Mouse (Mus musculus) limb, embryonic 10.5 days (tissue): ENCODE measurements at regions not wholly inside any gene's neighbourhood (a gene's known extent, or its start where the extent isn't known, plus 50 kb on each side); places are given as distances from the start of the nearest gene placed in this dataset.

ENCODE experiments used
- DNase-seq: peaks from one replicate; pipeline ENCODE4 v3.0.0-alpha.2; 2017; ENCODE audit warnings: low spot score
- H3K27ac ChIP-seq: fragments of 300-500 bp; sonication (generic); 2 replicates; pipeline ENCODE4 v1.5.1; 2016; ENCODE audit warnings: mild to moderate bottlenecking
- H3K27me3 ChIP-seq: fragments of 300-500 bp; sonication (generic); 2 replicates; pipeline ENCODE4 v1.6.1; 2016; ENCODE audit warnings: low read depth, mild to moderate bottlenecking; ENCODE audit not compliant: poor library complexity, severe bottlenecking
- H3K36me3 ChIP-seq: fragments of 300-500 bp; sonication (generic); 2 replicates; pipeline ENCODE4 v1.6.1; 2016; ENCODE audit warnings: mild to moderate bottlenecking, moderate library complexity
- H3K4me1 ChIP-seq: fragments of 300-500 bp; sonication (generic); 2 replicates; pipeline ENCODE4 v1.6.1; 2016
- H3K4me3 ChIP-seq: fragments of 300-500 bp; sonication (generic); 2 replicates; pipeline ENCODE4 v1.5.1; 2016; ENCODE audit warnings: mild to moderate bottlenecking, moderate library complexity
- H3K9me3 ChIP-seq: fragments of 300-500 bp; sonication (generic); replicated peaks from 2 replicates; pipeline ENCODE4 v1.6.1; 2016; ENCODE audit warnings: mild to moderate bottlenecking
- WGBS: fragments of 180-500 bp; shearing (Covaris S2); methylation state at CpG from one replicate; pipeline ENCODE4 v1.1.7; 2016; 5-methylcytosine and 5-hydroxymethylcytosine counted together

DNA sequence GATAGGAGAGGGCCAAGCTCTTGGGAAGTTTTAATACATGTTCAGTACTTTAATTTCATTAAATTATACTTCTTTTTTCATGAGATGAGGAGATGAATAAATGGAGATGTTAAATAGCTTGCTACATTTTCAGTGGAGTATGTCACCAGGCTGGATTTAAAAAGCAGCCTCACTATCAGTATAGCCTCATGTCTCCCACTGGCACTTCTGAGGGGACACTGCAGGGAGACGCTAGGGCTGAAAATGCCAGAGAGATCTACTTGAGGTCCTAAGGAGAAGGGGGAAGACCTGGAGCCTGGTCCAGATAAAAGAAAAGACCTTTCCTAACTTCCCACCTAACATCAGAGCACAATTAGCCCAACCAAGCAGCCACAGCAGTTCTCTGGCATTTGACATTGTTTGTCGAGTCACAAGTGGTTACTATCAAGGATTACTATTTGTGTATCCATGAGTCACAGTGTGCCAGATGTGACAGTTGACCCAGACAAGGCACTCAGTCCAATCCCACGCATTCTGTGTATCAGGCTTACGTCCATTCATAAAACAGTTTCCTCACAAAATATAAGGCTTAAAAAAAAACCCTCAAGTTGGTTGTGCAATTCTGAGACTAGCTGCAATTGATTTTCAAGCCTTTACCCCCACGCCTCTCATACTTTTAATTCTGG is 703.8 kb downstream of the Inhba start:
- no peak overlapping the region for H3K27ac ChIP-seq
- H3K36me3 ChIP-seq = no peaks in the 10 kb centered on the region
- no peaks in the 10 kb centered on the region for H3K9me3 ChIP-seq
- H3K4me3 ChIP-seq = no peak overlapping the region
- WGBS = 82% methylated on average over 5 of the region's 5 CpGs
- H3K4me1 ChIP-seq = no peaks in the 10 kb centered on the region; the same call in 1 of the 2 replicates
- H3K27me3 ChIP-seq = no peaks in the 10 kb centered on the region
- no peak for DNase-seq

DNA sequence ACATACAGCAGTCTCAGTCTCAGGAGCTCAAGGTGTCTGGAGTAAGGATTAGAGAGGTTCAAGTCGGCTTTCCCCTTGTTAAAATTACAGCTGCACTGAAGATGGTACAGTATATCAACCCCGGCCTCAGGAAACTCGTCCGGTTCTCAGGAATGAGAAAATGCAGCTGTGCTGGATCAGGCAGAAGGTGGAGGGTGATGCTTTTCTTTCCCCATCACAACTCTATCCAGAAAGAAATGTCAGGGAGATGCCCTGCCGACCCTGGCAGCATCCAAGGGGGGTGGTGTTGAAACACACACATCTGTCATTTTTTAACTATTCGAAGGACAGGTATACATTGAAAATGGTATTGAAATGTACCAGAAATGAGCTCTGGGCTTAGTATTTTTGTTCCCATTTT is 704.7 kb downstream of the Inhba start:
- H3K9me3 ChIP-seq = no peaks in the 10 kb centered on the region
- no peaks in the 10 kb centered on the region for H3K36me3 ChIP-seq
- DNase-seq = no peak
- H3K4me3 ChIP-seq = no peak overlapping the region
- no peaks in the 10 kb centered on the region; the same call in 1 of the 2 replicates for H3K4me1 ChIP-seq
- H3K27ac ChIP-seq = no peak overlapping the region
- 68% methylated on average over 6 of the region's 6 CpGs for WGBS
- H3K27me3 ChIP-seq = no peaks in the 10 kb centered on the region

GRCm38 (mm10) chr13:16716796-16717749 is 705.4 kb downstream of the Inhba start:
- H3K27me3 ChIP-seq = no peaks in the 10 kb centered on the region
- H3K27ac ChIP-seq = no peak overlapping the region
- no peaks in the 10 kb centered on the region; the same call in 1 of the 2 replicates for H3K4me1 ChIP-seq
- no peak for DNase-seq
- no peaks in the 10 kb centered on the region for H3K36me3 ChIP-seq
- 87% methylated on average over 5 of the region's 5 CpGs for WGBS
- H3K9me3 ChIP-seq = no peaks in the 10 kb centered on the region
- H3K4me3 ChIP-seq = no peak overlapping the region

DNA sequence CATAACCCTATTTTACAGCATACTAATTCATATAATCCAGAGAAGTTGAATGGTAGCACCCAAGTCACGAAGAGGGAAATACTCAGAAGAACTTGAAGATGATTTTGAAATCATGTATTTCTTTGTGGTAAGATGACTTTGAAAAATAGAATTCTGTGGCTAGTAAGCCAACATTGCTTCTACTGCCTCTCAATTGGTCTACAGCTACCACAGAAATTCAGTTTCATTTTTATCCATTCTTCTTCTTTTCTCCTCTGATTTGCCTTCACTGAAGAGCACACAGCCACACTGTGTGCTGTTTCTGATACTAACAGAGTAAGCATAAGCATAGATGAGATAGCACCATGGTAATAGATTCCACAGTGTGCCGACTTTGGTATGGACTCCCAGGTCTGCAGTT is 708.4 kb downstream of the Inhba start:
- Histone ChIP-seq H3K27me3 (no peaks in the 10 kb centered on the region), H3K9me3 (no peaks in the 10 kb centered on the region), H3K36me3 (no peaks in the 10 kb centered on the region), H3K4me1 (no peaks in the 10 kb centered on the region; the same call in 1 of the 2 replicates), H3K4me3 (no peak overlapping the region), H3K27ac (no peak overlapping the region)
- WGBS = 88% methylated on average over 2 of the region's 2 CpGs
- no peak for DNase-seq

DNA sequence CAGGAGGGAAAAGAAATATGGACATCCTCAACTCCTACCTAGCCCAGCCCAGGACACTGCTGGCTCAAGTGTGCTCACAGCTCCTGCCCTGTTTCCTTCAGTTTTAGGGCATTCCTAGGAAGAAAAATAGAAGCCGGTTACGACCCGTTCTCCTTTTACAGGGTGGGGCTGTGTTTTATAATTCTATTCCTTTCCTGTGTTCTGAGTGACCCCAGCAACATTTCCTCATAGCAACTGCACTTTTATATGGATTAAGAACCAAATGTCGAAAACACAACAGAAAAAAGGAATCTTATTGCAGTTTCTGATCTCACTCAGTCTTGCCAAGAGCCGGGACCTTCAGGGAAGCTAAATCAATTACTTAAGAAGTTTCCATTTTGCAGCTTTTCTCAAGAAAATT is 713.7 kb downstream of the Inhba start:
- H3K27ac ChIP-seq = no peak overlapping the region
- H3K27me3 ChIP-seq = no peaks in the 10 kb centered on the region
- no peaks in the 10 kb centered on the region for H3K9me3 ChIP-seq
- no peak overlapping the region for H3K4me3 ChIP-seq
- H3K36me3 ChIP-seq = no peaks in the 10 kb centered on the region
- DNase-seq = no peak
- WGBS = 84% methylated on average over 5 of the region's 5 CpGs
- H3K4me1 ChIP-seq = no peaks in the 10 kb centered on the region

GRCm38 (mm10) chr13:16738313-16738712 is 726.7 kb downstream of the Inhba start:
- H3K27ac ChIP-seq = no peak overlapping the region
- no peaks in the 10 kb centered on the region for H3K9me3 ChIP-seq
- H3K4me3 ChIP-seq = no peak overlapping the region
- H3K4me1 ChIP-seq = no peaks in the 10 kb centered on the region
- no peaks in the 10 kb centered on the region for H3K27me3 ChIP-seq
- no peaks in the 10 kb centered on the region for H3K36me3 ChIP-seq
- WGBS = 82% methylated on average over 1 of the region's 1 CpGs
- DNase-seq = no peak

DNA sequence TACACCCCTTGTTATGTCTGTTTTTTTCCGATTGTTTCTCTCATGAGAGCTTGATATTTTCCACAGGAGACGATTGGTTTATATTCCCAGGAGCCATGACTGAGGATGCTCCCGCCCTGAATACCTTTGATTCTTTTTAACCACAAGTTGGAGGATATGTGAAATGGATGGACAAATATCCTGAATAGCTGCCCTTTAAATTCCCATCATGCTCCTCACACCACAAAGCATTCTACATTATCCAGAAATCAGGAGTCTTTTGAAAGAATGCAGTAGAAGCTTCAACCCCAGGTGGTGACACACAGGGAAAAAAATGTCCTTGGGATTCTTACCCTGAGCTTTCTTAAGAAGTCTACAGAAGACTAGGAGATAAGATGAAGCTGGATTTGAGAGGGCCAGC is 727.9 kb downstream of the Inhba start:
- Histone ChIP-seq H3K27me3 (no peaks in the 10 kb centered on the region), H3K36me3 (no peaks in the 10 kb centered on the region), H3K9me3 (no peaks in the 10 kb centered on the region), H3K4me3 (no peak overlapping the region), H3K4me1 (no peaks in the 10 kb centered on the region), H3K27ac (no peak overlapping the region)
- no peak for DNase-seq
- WGBS = 93% methylated on average over 3 of the region's 3 CpGs

DNA sequence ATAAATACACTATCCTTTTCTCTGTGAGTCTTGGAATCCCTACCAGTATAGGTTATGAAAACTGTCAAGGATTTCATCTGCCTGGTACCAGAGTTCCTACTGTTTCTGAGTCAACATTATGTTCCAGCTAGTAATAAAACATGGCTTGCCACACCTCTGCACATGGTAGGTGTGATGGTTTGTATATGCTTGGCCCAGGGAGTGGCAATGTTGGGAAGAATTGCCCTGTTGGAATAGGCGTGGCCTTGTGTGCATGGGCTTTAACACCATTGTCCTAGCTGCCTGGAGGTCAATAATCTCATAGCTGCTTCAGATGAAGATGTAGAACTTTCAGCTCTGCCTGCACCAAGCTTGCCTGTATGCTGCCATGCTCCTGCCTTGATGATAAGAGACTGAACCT is 732.6 kb downstream of the Inhba start:
- WGBS = 80% methylated on average over 1 of the region's 1 CpGs
- Histone ChIP-seq H3K27ac (no peak overlapping the region), H3K4me3 (no peak overlapping the region), H3K4me1 (no peaks in the 10 kb centered on the region), H3K27me3 (no peaks in the 10 kb centered on the region), H3K36me3 (no peaks in the 10 kb centered on the region), H3K9me3 (no peaks in the 10 kb centered on the region)
- DNase-seq = no peak

DNA sequence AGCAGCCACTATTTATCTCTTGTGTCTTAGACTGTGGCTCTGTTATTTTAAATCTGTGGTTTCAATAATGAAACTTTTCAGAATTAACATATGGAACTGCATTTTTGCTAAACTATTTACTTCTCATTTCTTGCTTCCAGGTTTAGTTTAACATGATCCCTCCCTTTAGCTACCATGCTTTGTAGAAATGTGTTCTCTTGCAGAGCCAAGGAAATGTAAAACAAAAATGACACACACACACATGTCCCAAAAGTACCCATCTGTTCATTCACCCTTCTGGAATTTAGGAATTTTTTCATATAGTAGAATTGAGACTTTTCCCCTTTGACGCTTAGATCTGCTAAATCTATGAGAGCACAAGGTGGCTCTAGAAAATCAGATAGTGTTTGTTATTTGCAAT is 734.0 kb downstream of the Inhba start:
- no peak overlapping the region for H3K27ac ChIP-seq
- no peaks in the 10 kb centered on the region for H3K36me3 ChIP-seq
- DNase-seq = no peak
- no peaks in the 10 kb centered on the region for H3K27me3 ChIP-seq
- H3K4me3 ChIP-seq = no peak overlapping the region
- H3K4me1 ChIP-seq = no peaks in the 10 kb centered on the region
- no peaks in the 10 kb centered on the region for H3K9me3 ChIP-seq
- 91% methylated on average over 1 of the region's 1 CpGs for WGBS

GRCm38 (mm10) chr13:16746451-16746850 is 734.8 kb downstream of the Inhba start:
- no peaks in the 10 kb centered on the region for H3K4me1 ChIP-seq
- no peak for DNase-seq
- 79% methylated on average over 1 of the region's 1 CpGs for WGBS

DNA sequence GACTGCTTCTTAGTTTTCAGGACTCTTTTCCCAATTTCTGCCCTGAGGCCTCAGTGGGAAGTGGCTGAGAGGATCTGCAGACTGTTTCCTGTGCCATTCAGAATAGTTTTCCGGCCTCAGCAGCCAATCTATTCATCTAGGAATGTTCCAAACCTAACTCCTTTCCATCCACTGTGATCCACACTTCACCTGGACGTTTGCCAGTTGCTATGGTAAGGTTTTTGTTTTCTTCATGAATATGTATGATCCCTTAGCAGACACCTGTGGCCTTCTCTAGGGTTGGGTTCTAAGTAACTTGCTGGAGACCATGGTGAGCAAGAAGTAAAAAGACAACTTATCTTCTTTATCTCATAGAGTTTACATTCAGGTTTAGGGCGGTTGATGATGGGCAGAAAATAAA is 744.6 kb downstream of the Inhba start:
- H3K27ac ChIP-seq = no peak overlapping the region
- no peaks in the 10 kb centered on the region for H3K36me3 ChIP-seq
- no peak overlapping the region for H3K4me3 ChIP-seq
- WGBS = 63% methylated on average over 3 of the region's 3 CpGs
- no peaks in the 10 kb centered on the region; the same call in 1 of the 2 replicates for H3K4me1 ChIP-seq
- no peaks in the 10 kb centered on the region for H3K9me3 ChIP-seq
- no peak for DNase-seq
- no peaks in the 10 kb centered on the region for H3K27me3 ChIP-seq

More at GRCm38 (mm10) chr13:16746451-16746850, 734.8 kb downstream of the Inhba start:
- H3K36me3 ChIP-seq = no peaks in the 10 kb centered on the region
- H3K27me3 ChIP-seq = no peaks in the 10 kb centered on the region
- no peak overlapping the region for H3K27ac ChIP-seq
- no peak overlapping the region for H3K4me3 ChIP-seq
- no peaks in the 10 kb centered on the region for H3K9me3 ChIP-seq

- H3K27me3 ChIP-seq = no peaks in the 10 kb centered on the region
- no peak for DNase-seq
- H3K27ac ChIP-seq = no peak overlapping the region
- no peak overlapping the region for H3K4me3 ChIP-seq
- no peaks in the 10 kb centered on the region for H3K36me3 ChIP-seq
- no peaks in the 10 kb centered on the region; the same call in 1 of the 2 replicates for H3K4me1 ChIP-seq
- no peaks in the 10 kb centered on the region for H3K9me3 ChIP-seq
Measured at GRCm38 (mm10) chr13:16760045-16760444, 748.4 kb downstream of the Inhba start.

DNA sequence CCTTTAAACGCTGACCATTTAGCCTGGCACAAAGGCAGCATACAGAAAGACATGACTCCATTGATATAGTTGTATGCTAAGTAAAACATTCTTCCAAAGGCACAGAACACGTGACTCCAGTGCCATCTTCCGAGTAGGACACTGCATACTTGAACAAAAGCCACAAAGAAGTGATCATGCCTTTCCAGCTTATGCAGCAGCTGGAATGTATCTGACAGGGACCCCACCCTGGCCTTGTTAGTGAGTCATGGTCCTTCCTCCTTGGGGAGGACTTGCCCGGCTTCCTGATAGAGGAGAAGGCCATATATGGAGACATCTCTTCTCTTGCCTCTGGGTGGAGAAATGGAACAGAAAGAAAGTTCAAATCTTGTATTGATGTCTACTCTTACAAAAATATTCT is 749.8 kb downstream of the Inhba start:
- Histone ChIP-seq H3K9me3 (no peaks in the 10 kb centered on the region), H3K36me3 (no peaks in the 10 kb centered on the region), H3K27ac (no peak overlapping the region), H3K27me3 (no peaks in the 10 kb centered on the region), H3K4me3 (no peak overlapping the region), H3K4me1 (no peaks in the 10 kb centered on the region)
- 86% methylated on average over 4 of the region's 4 CpGs for WGBS
- DNase-seq = no peak
